Mouse (Mus musculus) spleen, postnatal 14 days (tissue): Measurements from ENCODE around the gene Shisa9.

Experiments
- DNase-seq, 2 experiments: peaks; one replicate each; pipeline ENCODE4 v3.0.0; 2021 to 2022; ENCODE audit warnings: low spot score in 2 of 2

The Shisa9 gene

DNA sequence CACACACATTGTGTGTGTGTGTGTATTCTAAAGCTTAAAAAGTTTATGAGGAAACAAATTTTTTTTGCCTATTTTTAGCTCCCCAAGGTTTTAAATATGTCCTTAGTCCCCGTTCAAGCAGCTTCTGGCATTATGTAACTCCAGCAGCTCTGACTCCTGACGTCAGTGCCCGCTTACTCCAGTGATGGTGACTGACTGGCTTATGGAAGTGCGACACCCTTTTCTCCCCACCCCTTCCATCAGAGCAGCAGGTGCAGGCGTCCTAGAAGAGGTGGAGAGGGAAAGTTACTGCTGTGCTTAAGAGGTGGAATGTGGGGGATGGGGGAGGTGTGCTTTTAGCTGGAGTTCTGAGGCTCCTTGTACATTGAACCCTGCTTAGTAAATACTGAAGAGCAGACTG is 213.7 kb downstream of the Shisa9 start:
- no peak for DNase-seq

- DNase-seq, result no peak
Measured at GRCm38 (mm10) chr16:12201216-12201615, 217.3 kb downstream of the Shisa9 start.

- DNase-seq, result no peak
Measured at GRCm38 (mm10) chr16:12202151-12202550, 218.2 kb downstream of the Shisa9 start.

GRCm38 (mm10) chr16:12203055-12203454 is 219.1 kb downstream of the Shisa9 start:
- DNase-seq, result no peak

DNA sequence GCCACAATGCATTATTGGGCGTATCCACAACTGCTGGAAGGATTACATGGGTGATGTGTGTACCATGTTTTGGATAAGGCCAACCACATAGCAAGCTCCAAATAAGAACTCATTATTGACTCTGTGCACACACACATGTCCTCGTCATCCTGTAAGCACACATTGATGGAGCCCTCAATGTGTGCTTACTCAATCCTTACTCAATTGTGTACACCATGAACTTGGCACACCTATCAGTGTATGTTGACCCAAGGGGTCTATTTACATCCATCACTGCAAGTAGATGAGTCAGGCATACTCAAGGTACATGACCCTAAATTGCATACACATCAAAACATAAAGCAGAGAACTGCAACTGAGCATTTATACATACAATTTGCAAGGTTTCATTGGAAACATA is 220.5 kb downstream of the Shisa9 start:
- no peak for DNase-seq

DNA sequence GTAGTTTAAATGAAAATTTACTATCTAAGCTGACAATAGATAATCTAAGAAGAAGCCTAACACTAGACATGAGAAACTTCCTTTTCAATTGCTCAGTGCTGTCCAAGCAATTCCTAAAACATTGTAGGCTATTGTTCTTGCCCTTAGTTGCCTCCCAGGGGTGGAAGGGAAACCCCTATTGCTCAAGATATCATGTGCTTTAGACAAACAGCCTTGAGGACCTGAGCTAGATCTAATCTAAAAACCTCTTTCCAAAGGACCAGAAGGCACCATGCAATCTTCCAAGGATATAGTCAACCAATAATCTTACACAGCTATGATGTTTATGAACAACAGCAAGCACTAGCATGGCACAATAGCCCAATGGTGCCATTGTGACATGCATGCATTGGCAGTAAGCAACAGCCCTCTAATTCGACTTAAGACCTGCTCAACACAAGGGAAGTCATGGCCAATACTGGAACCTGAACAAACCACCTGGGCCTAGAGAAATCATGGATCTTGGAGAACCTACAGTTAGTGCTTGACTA is 222.6 kb downstream of the Shisa9 start:
- no peak for DNase-seq

GRCm38 (mm10) chr16:12206951-12207350 is 223.0 kb downstream of the Shisa9 start:
- no peak for DNase-seq

DNA sequence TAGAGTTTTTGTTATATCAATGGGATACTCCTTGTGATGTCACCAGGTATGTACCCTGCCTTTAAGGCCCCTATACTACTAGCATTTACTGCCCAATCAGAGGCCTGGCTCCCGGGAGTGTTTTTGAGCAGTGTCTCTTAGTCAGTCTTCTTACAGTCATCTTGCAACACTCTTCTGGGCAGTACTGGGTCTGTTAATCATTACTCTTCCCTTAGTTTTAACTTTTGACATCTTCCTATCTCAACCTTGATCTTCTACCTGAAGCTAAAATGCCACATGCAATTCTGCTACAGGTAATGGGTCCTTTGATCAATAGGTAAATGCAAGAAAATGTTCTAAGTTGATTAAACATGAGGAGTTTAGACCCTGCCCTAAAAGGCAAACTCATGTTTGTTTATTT is 225.4 kb downstream of the Shisa9 start:
- DNase-seq, result no peak

DNA sequence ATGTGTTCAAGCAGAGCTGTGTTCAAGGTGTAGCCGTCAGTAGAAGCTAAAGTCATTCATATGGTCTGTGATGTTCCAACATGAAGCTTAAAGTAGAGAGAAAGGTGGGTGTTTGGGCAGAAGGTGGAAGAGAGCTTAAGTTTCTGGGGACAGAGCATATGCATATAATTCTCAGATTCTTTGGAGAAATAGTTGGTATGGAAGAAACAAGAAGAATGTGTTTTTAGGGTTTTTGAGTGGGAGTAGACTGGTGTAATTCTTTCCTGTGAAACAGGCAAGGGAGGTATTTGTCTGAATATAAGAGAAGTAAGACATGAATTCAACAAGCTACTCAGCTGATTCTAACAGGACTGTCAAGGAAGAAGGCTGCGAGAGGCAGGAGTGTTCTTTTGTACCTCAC is 225.9 kb downstream of the Shisa9 start:
- DNase-seq, result no peak

GRCm38 (mm10) chr16:12214018-12214417 is 230.1 kb downstream of the Shisa9 start:
- no peak for DNase-seq

- no peak for DNase-seq
Measured at GRCm38 (mm10) chr16:12217289-12218150, 233.6 kb downstream of the Shisa9 start.

GRCm38 (mm10) chr16:12218151-12218532 is 234.2 kb downstream of the Shisa9 start:
- DNase-seq, result no peak

GRCm38 (mm10) chr16:12219821-12220220 is 235.9 kb downstream of the Shisa9 start:
- no peak for DNase-seq

GRCm38 (mm10) chr16:12223537-12223936 is 239.6 kb downstream of the Shisa9 start:
- DNase-seq, result no peak

DNA sequence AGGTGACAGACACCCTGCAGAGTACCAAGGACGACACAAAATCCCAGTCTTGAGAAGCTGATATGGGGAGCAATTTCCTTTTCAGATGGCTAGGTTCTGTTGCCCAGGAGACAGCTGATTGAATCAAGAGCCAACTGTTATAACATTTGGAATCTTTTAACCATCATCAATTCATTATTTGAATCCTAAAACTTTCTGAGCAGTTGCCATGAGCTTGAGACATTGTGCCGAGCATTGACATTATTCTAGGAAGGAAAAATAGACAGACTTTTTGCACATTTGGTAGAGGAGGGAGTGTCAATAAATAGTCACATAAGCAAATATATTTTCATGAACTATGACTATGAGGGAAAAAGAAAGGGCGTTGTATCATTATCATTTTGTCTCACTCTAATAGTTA is 243.0 kb downstream of the Shisa9 start:
- no peak for DNase-seq

DNA sequence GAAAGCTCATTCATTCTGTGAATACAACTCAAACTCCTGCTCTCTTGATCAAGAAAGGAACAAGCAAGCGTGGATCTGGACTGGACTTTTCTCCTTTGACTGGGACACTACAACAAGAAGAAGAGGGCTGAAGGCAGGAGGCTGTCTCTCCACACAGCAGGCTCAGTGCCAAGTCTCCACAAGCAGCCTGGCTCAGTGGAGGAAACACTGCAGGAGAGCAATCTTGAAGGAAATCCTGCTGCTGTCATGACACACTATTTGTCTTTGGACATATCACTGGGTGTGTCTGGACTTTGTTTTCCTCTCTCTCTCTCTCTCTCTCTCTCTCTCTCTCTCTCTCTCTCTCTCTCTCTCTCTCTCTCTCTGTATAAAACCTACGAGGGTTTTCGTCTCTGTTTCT is 249.4 kb downstream of the Shisa9 start:
- DNase-seq, result no peak

- DNase-seq, result no peak
Measured at GRCm38 (mm10) chr16:12234289-12234688, 250.4 kb downstream of the Shisa9 start.

DNA sequence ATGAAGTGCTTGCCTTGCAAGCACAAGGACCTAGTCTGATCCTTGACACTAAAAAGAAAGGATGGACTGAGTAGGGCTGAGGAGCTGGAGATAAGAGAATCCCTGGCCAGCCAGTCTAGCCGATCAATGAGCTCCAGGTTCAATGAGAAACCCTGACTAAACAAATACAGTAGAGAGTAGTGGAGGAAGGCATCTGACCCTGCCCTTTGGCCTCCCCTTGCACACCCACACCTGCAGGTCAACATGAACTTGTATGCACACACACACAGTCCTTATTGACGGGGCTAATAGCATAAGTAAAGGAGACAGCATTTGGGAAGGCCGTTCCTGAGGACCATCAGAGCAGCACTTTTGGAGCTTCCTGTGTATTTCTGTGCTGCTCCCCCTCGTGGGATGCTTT is 254.7 kb downstream of the Shisa9 start:
- no peak for DNase-seq

DNA sequence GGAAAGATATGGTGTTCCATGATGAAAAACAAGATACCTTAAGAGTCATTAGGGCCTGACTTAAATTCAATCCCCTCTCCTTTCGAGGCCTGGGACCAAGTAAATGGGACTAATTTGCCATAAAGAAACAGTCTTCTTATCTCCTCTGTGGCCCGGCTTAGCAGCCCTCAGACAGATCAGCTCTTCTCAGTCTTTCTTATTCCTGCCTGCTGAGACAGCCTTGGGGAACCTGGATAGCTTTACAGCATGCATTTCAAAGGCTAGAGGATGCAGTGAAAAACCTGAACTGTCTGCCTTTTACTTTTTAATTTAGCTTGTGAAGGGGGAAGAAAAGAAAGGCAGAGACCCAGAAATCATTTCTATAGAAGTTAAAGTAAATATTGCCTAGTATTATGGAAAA is 275.4 kb downstream of the Shisa9 start:
- no peak for DNase-seq

DNA sequence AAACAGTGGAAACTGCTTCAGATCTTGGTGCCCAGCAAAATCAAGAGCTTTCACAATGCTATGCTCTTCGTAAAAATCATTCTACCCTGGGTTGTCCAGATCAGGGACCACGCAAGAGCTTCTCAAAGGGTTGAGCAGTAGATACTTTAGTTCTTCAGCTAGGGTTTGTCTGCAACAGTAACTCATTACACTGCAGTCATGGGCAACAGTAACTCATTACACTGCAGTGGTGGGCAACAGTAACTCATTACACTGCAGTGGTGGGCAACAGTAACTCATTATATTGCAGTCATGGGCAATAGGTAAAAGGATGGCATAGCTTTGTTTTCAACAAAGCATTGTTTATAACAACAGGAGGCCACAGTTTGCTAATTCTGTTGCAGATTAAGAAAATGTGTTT is 281.9 kb downstream of the Shisa9 start:
- no peak for DNase-seq

DNA sequence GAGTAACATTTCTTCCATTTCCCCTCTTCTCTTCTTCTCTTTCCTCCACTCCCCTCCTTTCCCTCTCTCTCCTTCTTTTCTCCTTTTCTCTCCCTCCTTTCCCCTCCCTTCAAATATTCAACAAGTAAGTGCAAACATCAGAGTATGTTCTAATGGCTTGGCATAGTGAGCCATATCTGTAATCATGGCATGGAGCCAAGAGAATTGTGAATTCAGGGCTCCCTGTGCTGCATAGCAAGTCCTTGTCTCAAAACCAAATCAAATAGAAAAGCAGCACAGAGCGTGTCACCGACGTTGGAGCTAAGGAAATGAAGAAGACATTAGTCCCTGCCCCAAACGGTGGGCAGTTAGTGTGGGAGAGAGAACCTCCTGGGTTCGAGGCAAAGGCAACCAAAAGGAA is 316.6 kb downstream of the Shisa9 start:
- DNase-seq, result no peak

DNA sequence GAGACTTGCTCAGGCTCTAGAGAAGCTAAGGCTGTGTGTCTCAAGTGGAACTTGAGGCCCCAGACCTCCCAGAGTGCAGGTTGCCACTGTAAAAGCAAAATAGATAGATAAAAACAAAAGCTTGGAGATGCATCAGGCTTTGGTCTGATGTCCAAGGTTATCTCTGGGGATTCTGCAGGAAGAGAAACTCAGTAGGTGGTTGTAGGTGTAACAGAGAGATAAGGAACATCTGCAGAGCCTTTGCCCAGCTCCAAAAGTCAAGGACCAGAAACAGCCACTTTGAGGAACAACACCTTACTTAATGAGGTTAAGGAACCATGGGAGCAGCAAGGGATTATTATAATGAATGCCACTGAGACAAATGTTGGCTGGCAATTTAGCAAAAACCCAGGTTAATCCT is 319.5 kb downstream of the Shisa9 start:
- no peak for DNase-seq

DNA sequence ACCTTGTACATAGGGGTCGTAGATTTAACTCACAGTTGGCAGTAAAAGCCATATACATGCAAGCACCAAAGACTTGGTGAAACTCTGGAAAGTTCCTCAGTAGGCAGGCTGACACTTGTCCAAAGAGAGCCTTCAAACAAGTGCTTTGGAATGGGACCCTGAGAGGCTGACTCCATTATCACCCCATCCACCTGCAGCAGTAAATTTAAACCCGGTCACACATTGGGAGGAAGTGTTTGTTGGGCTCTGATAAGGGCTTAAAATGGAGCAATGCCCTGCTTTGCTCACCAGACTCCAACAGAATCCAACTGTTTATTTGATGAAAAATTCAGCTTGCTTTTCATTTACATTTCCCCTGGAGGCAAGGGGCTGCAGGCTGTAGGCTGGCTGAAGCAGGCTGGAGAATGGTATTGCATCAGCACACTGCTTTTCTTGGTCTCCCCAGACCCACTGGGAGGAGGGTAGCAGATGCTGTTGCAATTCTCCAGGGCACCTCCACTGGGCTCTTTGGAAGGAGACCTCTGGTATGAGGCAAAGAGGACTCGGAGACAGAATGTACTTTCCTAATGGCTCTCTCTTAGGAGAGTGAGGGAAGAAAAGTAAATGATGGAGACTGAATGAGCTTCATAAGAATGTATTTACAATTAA is 323.5 kb downstream of the Shisa9 start:
- no peak for DNase-seq
